Mouse (Mus musculus): ENCODE measurements around the gene Qtrt2. TPM values are rescaled to one million over a fixed set of nuclear protein-coding genes. Genes with fewer than 3 reads are reported as not detected.
A peak's percentile ranks its signal among the peaks of the same experiment; 100 is the strongest.

Gene Qtrt2
- total and polyA plus RNA-seq, 3 experiments: 52.1 to 108 (median 60.0) TPM

DNA sequence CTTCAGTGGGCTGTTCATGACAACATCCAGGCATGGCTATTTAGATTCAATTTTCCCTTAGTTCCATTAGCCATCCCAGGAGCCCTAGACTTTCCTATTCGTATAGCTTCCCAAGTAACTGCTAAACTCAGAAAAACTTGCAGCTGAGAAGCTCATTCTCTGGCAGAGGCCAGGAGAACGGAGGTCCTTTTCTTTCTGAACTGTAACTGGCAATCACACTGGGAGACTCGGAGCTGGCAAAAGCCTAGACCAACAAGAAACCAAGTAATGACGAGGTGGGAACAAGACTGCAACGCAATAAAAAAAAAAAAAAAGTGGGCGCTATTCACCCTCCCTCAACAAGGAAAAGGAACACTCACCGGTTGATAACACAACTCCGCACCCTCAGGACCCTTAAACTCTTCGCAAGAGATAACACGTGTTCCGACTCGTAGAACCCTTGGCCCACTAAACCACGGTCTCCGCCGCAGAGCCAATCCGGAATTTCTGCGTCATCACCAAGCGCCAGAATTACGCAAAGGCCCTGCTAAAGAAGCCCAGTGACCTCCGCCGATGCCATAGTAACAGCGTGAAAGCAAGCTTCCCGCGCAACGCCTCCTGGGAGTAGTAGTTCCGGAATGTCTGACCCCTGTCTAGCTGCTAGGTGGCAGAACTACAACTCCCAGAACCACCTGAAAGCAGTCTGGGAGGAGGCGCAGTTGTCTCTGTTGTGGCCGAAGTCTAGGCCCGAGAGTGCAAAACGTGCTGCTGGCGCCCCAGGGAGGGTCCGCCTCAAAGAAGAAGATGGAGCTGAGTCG lies 37.2 kb downstream of the Qtrt2 start, which contains the start of gene Ccdc191:
Gene Ccdc191 (plus strand): TSS at position 593 of the 797 bp plus-strand sequence.
- Histone ChIP-seq H3K9me3 (replicated peaks; ENCODE audit: low read length) (no peaks in the 10 kb centered on the region), H3K36me3 (replicated peaks in 1 of 2; ENCODE audit: control insufficient read depth in 1 of 2, insufficient read depth in 1 of 2, low read length in 1 of 2) (peaks cover 4 to 43% of the 10 kb centered on the region in 2 experiments), H3K27me3 (replicated peaks) (no peaks in the 10 kb centered on the region), H3K4me2 (ENCODE audit: insufficient read depth, low read depth, poor library complexity, severe bottlenecking) (peak within 1 kb of the TSS; percentile 99), H3K4me1 (ENCODE audit: control insufficient read depth in 1 of 2, insufficient read depth in 2 of 2) (peaks cover 0 to 44% of the 10 kb centered on the region in 2 experiments; a peak in 2 of 4 replicates), H3K27ac (ENCODE audit: insufficient read depth, low read depth) (no peak within 1 kb of the TSS; the same call in 1 of the 2 replicates), H3K79me2 (replicated peaks; ENCODE audit: control insufficient read depth, extremely low read depth, insufficient read depth, poor library complexity, severe bottlenecking) (peaks cover 44% of the 10 kb centered on the region), H3K9ac (ENCODE audit: insufficient read depth, low read depth) (peak within 1 kb of the TSS; percentile 92), H3K4me3 (replicated peaks in 1 of 3; ENCODE audit: low read depth in 2 of 3, low read length in 2 of 3, poor library complexity in 1 of 3) (peak within 1 kb of the TSS; percentile 61 to 93 (median 72))
- dilution Hi-C loops (cut with MboI; ENCODE audit: extremely low pct_ligation_motif_present, extremely low pct_unique_long_range_greater_than_20kb, low sequenced_read_pairs): no loop called here
- peak; percentile 100 for DNase-seq (ENCODE audit: extremely low read depth)
- in situ Hi-C loops (cut with MboI; ENCODE audit: low pct_ligation_motif_present, low pct_unique_long_range_greater_than_20kb, low sequenced_read_pairs): no loop called here
- TF ChIP-seq USF1 (IDR thresholded peaks at IDR 0.05; ENCODE audit: low read depth, low read length): peak; percentile 44
- peak; percentile 82 for TF ChIP-seq IRF4 (IDR thresholded peaks at IDR 0.05; ENCODE audit: low read depth, low read length)
- TF ChIP-seq JUND (conservative IDR thresholded peaks at IDR 0.05; ENCODE audit: low read depth, low read length): no peak
- peak; percentile 87 for TF ChIP-seq NELFE (IDR thresholded peaks at IDR 0.05; ENCODE audit: low read depth, low read length)
- TF ChIP-seq ZMIZ1 (IDR thresholded peaks at IDR 0.05; ENCODE audit: low read depth, low read length): peak; percentile 73; the same call in 1 of the 2 replicates
- no peak for TF ChIP-seq ZKSCAN1 (IDR thresholded peaks at IDR 0.05; ENCODE audit: borderline replicate concordance, low read depth, low read length)
- TF ChIP-seq SIN3A (IDR thresholded peaks at IDR 0.05; ENCODE audit: low read length): peak; percentile 100
- peak; percentile 75 for TF ChIP-seq NRF1 (IDR thresholded peaks at IDR 0.05; ENCODE audit: low read depth, low read length)
- peak; percentile 82; the same call in 1 of the 2 replicates for TF ChIP-seq POLR2AphosphoS2 (IDR thresholded peaks at IDR 0.05; ENCODE audit: low read depth, low read length)
- peak; percentile 78 for TF ChIP-seq MEF2A (IDR thresholded peaks at IDR 0.05; ENCODE audit: borderline replicate concordance, low read depth, low read length)
- 0 out of 2 replicates have a peak, but pooled peaks have one; percentile 28 for TF ChIP-seq JUN (IDR thresholded peaks at IDR 0.05; ENCODE audit: insufficient read depth, low read depth, low read length)
- TF ChIP-seq MXI1 (IDR thresholded peaks at IDR 0.05; ENCODE audit: low read depth, low read length): peak; percentile 100
- TF ChIP-seq MYC (IDR thresholded peaks at IDR 0.05; ENCODE audit: low read depth, low read length): peak; percentile 100
- peak; percentile 95 for TF ChIP-seq MAZ (IDR thresholded peaks at IDR 0.05; ENCODE audit: low read depth, low read length)
- TF ChIP-seq EP300 (IDR thresholded peaks at IDR 0.05; ENCODE audit: low read length): no peak
- peak; percentile 96 for TF ChIP-seq GABPA (IDR thresholded peaks at IDR 0.05; ENCODE audit: insufficient replicate concordance, low read depth, low read length)
- no peak for TF ChIP-seq RAD21 (IDR thresholded peaks at IDR 0.05; ENCODE audit: low read depth, low read length)
- peak; percentile 99 for TF ChIP-seq KAT2A (IDR thresholded peaks at IDR 0.05; ENCODE audit: insufficient replicate concordance, low read length)
- TF ChIP-seq TCF12 (IDR thresholded peaks at IDR 0.05; ENCODE audit: low read depth, low read length): peak; percentile 79
- peak; percentile 78 for TF ChIP-seq ZNF384 (IDR thresholded peaks at IDR 0.05; ENCODE audit: low read depth, low read length)
- no peak for TF ChIP-seq CTCF (conservative IDR thresholded peaks at IDR 0.05 in 1 of 2, IDR thresholded peaks at IDR 0.05 in 1 of 2; ENCODE audit: low read depth in 2 of 2, low read length in 2 of 2)
- peak; percentile 100 for TF ChIP-seq MAX (IDR thresholded peaks at IDR 0.05; ENCODE audit: low read length)
- peak; percentile 89 for TF ChIP-seq POLR2A (IDR thresholded peaks at IDR 0.05; ENCODE audit: low read depth, low read length)
- no peak for TF ChIP-seq E2F4 (IDR thresholded peaks at IDR 0.05; ENCODE audit: insufficient replicate concordance, low read depth, low read length)
- TF ChIP-seq BHLHE40 (IDR thresholded peaks at IDR 0.05; ENCODE audit: low read depth, low read length): peak; percentile 85
- peak; percentile 85 for TF ChIP-seq ELF1 (IDR thresholded peaks at IDR 0.05; ENCODE audit: low read depth, low read length)
- TF ChIP-seq HCFC1 (IDR thresholded peaks at IDR 0.05; ENCODE audit: low read depth, low read length): peak; percentile 96
- peak; percentile 79; the same call in 1 of the 2 replicates for TF ChIP-seq TBP (conservative IDR thresholded peaks at IDR 0.05; ENCODE audit: low read depth, low read length)
- peak; percentile 49 for TF ChIP-seq USF2 (conservative IDR thresholded peaks at IDR 0.05; ENCODE audit: low read depth, low read length)
- no peak; the same call in 1 of the 2 replicates for TF ChIP-seq ETS1 (conservative IDR thresholded peaks at IDR 0.05; ENCODE audit: low read depth, low read length)
- TF ChIP-seq CHD2 (IDR thresholded peaks at IDR 0.05; ENCODE audit: low read length): peak; percentile 78; the same call in 1 of the 2 replicates
